Mouse (Mus musculus) cerebellum, adult 2 months (tissue): ENCODE results near the gene Gm45785.
A peak's percentile ranks its signal among the peaks of the same experiment; 100 is the strongest.

Experiments used
- CTCF ChIP-seq: fragments of 200-500 bp; IDR thresholded peaks from 2 replicates; pipeline ENCODE4 v1.5.1; 2011; ENCODE audit warnings: low read depth, mild to moderate bottlenecking, control low read depth, low read length, moderate library complexity, borderline replicate concordance; ENCODE audit not compliant: insufficient read depth
- POLR2A ChIP-seq: fragments of 200-500 bp; IDR thresholded peaks from 2 replicates; pipeline ENCODE4 v1.6.1; 2011; ENCODE audit warnings: low read length, control low read depth, borderline replicate concordance; ENCODE audit not compliant: insufficient read depth

DNA sequence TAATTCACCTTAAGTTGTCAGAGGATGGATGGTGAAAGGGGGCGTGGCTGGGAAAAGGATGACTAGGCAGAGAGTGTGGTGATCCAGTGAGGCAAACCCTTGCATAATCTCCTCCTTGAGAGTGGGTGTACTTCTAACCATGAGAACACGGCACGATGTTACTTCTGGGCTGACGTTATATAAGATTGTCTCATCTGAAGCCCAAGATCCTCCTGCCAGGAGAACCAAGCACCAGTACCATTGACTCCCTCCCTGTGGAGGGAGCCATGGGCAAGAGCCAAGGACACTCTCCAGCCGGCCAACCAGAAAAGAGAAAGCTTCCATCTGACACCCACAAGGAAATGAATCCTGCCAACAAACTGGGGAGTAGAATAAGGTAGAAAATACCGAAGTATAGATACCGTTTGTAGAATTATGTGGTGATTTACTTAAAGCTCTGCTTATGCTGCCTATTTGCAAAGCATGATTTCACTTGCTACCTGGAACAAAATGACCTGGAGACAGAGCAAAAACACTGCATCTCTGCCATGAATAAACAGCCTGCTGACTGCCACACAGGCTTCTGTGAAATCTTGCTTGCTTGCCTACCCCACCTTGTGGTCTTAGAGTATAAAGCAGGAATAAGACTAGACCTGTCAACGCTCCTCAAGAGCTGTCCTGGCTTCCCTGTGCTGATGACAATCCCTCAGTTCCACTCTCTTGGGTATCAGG lies 27.8 kb downstream of the Gm45785 start:
- peak; percentile 73 for TF ChIP-seq CTCF
- TF ChIP-seq POLR2A: no peak
